Mouse (Mus musculus) hindbrain, embryonic 11.5 days (tissue): Measurements from ENCODE around the gene Serpinb1a. TPM values are rescaled to one million over a fixed set of nuclear protein-coding genes. Genes with fewer than 3 reads are reported as not detected.

Experiments
- ATAC-seq: fragments of 200-750 bp; cut with Nextera tagmentation; 2 replicates; pipeline ENCODE4 v1.8.0; 2017; ENCODE audit warnings: mild to moderate bottlenecking, moderate TSS enrichment, moderate library complexity; ENCODE audit not compliant: low FRiP score
- DNase-seq: peaks from one replicate; pipeline ENCODE4 v3.0.0-alpha.2; 2015; ENCODE audit warnings: low spot score
- H3K27ac ChIP-seq: fragments of 300-500 bp; sonication (generic); 2 replicates; pipeline ENCODE4 v1.5.1; 2014; ENCODE audit warnings: mild to moderate bottlenecking, low read depth, low read length
- H3K27me3 ChIP-seq: fragments of 300-500 bp; sonication (generic); 2 replicates; pipeline ENCODE4 v1.6.1; 2014; ENCODE audit warnings: mild to moderate bottlenecking, low read length, moderate library complexity, mixed read lengths; ENCODE audit not compliant: control insufficient read depth, insufficient read depth
- H3K36me3 ChIP-seq: fragments of 300-500 bp; sonication (generic); 2 replicates; pipeline ENCODE4 v1.6.1; 2014; ENCODE audit warnings: mild to moderate bottlenecking, low read length, moderate library complexity, mixed read lengths; ENCODE audit not compliant: control insufficient read depth, insufficient read depth
- H3K4me1 ChIP-seq: fragments of 300-500 bp; sonication (generic); replicated peaks from 2 replicates; pipeline ENCODE4 v1.6.1; 2014; ENCODE audit warnings: low read length, mixed read lengths; ENCODE audit not compliant: control insufficient read depth, insufficient read depth
- H3K4me2 ChIP-seq: fragments of 300-500 bp; sonication (generic); replicated peaks from 2 replicates; pipeline ENCODE4 v1.6.1; 2014; ENCODE audit warnings: mild to moderate bottlenecking, low read depth, low read length
- H3K4me3 ChIP-seq: fragments of 300-500 bp; sonication (generic); 2 replicates; pipeline ENCODE4 v1.5.1; 2014; ENCODE audit warnings: low read depth, low read length
- H3K9ac ChIP-seq: fragments of 300-500 bp; sonication (generic); 2 replicates; pipeline ENCODE4 v1.6.1; 2014; ENCODE audit warnings: low read depth, low read length
- H3K9me3 ChIP-seq: fragments of 300-500 bp; sonication (generic); 2 replicates; pipeline ENCODE4 v1.6.1; 2016; ENCODE audit warnings: low read length; ENCODE audit not compliant: control insufficient read depth
- WGBS: fragments of 180-500 bp; shearing (Covaris S2); extraction: QIAGEN DNeasy Blood & Tissue Kit; methylation state at CpG from one replicate; pipeline ENCODE4 v1.1.7; 2014; 5-methylcytosine and 5-hydroxymethylcytosine counted together
- polyA plus RNA-seq: library from polyadenylated mRNA; unstranded; fragments of >200 nt; fragmentation: Nextera tagmentation; extraction: Ambion mirVana; gene quantifications from 2 replicates; pipeline ENCODE4 v1.2.1, GENCODE M21; 2014

Serpinb1a gene
- polyA plus RNA-seq, 1 experiment from 2014 or later, result not detected

- Histone ChIP-seq H3K4me1 (no peaks in the 10 kb centered on the region), H3K4me3 (no peak overlapping the region), H3K27ac (no peak overlapping the region), H3K27me3 (no peaks in the 10 kb centered on the region), H3K4me2 (no peak overlapping the region), H3K9me3 (no peaks in the 10 kb centered on the region), H3K36me3 (0 out of 2 replicates have a peak, but pooled peaks cover 3% of the 10 kb centered on the region), H3K9ac (no peak overlapping the region)
- DNase-seq (no peak), ATAC-seq (no peak)
- WGBS, result 90% methylated on average over 5 of the region's 5 CpGs
Observed at GRCm38 (mm10) chr13:32819926-32820325, 31.1 kb downstream of the Serpinb1a start.

GRCm38 (mm10) chr13:32819241-32819640, 31.7 kb downstream of the Serpinb1a start:
- Histone ChIP-seq H3K27ac (no peak overlapping the region), H3K9ac (no peak overlapping the region), H3K36me3 (0 out of 2 replicates have a peak, but pooled peaks cover 3% of the 10 kb centered on the region), H3K4me3 (no peak overlapping the region), H3K4me2 (no peak overlapping the region), H3K9me3 (no peaks in the 10 kb centered on the region), H3K27me3 (no peaks in the 10 kb centered on the region), H3K4me1 (no peaks in the 10 kb centered on the region)
- 94% methylated on average over 3 of the region's 3 CpGs for WGBS
- DNase-seq (no peak), ATAC-seq (no peak)

GRCm38 (mm10) chr13:32807624-32808023, 43.4 kb downstream of the Serpinb1a start:
- DNase-seq (no peak), ATAC-seq (no peak)
- no peaks in the 10 kb centered on the region for H3K36me3 ChIP-seq
- no peak overlapping the region for H3K9ac ChIP-seq
- no peaks in the 10 kb centered on the region for H3K9me3 ChIP-seq
- 55% methylated on average over 3 of the region's 3 CpGs for whole genome bisulfite sequencing
- H3K27ac ChIP-seq, result no peak overlapping the region
- no peak overlapping the region for H3K4me3 ChIP-seq
- no peaks in the 10 kb centered on the region for H3K4me1 ChIP-seq
- H3K4me2 ChIP-seq, result no peak overlapping the region
- no peaks in the 10 kb centered on the region for H3K27me3 ChIP-seq

- Histone ChIP-seq H3K4me2 (no peak overlapping the region), H3K27ac (no peak overlapping the region), H3K4me3 (no peak overlapping the region), H3K27me3 (no peaks in the 10 kb centered on the region), H3K9me3 (no peaks in the 10 kb centered on the region), H3K4me1 (no peaks in the 10 kb centered on the region), H3K36me3 (no peaks in the 10 kb centered on the region), H3K9ac (no peak overlapping the region)
- DNase-seq (no peak), ATAC-seq (no peak)
- 90% methylated on average over 7 of the region's 7 CpGs for WGBS
Observed at GRCm38 (mm10) chr13:32806820-32807219, 44.2 kb downstream of the Serpinb1a start.

GRCm38 (mm10) chr13:32803701-32804345, 47.2 kb downstream of the Serpinb1a start:
- Histone ChIP-seq H3K4me1 (no peaks in the 10 kb centered on the region), H3K9ac (no peak overlapping the region), H3K4me3 (peak overlapping the region; percentile 79; the same call in 1 of the 2 replicates), H3K27me3 (no peaks in the 10 kb centered on the region), H3K9me3 (no peaks in the 10 kb centered on the region), H3K27ac (no peak overlapping the region), H3K36me3 (no peaks in the 10 kb centered on the region), H3K4me2 (peak overlapping the region; percentile 83)
- DNase-seq, result no peak
- 83% methylated on average over 4 of the region's 4 CpGs for WGBS
- no peak for ATAC-seq

- peak within 1 kb of the TSS; percentile 83 for H3K4me2 ChIP-seq
- ATAC-seq (peak; percentile 63), DNase-seq (peak; percentile 70)
- peak within 1 kb of the TSS; percentile 60 for H3K27ac ChIP-seq
- peak within 1 kb of the TSS; percentile 79 for H3K4me3 ChIP-seq
- no peaks in the 10 kb centered on the region for H3K4me1 ChIP-seq
- no peaks in the 10 kb centered on the region for H3K27me3 ChIP-seq
- H3K36me3 ChIP-seq, result no peaks in the 10 kb centered on the region
- no peaks in the 10 kb centered on the region for H3K9me3 ChIP-seq
- WGBS, result under 1% methylated on average over 89 of the region's 95 CpGs
- H3K9ac ChIP-seq, result peak within 1 kb of the TSS; percentile 78
Observed at GRCm38 (mm10) chr13:32802259-32803081, 48.5 kb downstream of the Serpinb1a start, which contains the start of gene D930007J09Rik. D930007J09Rik (minus strand) TSS chr13:32802849.

- peak within 1 kb of the TSS; percentile 83 for H3K4me2 ChIP-seq
- peak; percentile 99 for DNase-seq
- H3K4me1 ChIP-seq, result no peaks in the 10 kb centered on the region
- H3K4me3 ChIP-seq, result peak within 1 kb of the TSS; percentile 79
- no peaks in the 10 kb centered on the region for H3K27me3 ChIP-seq
- H3K36me3 ChIP-seq, result no peaks in the 10 kb centered on the region
- WGBS, result 0% methylated on average over 34 of the region's 51 CpGs
- ATAC-seq, result peak; percentile 98
- peak within 1 kb of the TSS; percentile 60 for H3K27ac ChIP-seq
- H3K9ac ChIP-seq, result peak within 1 kb of the TSS; percentile 78
- H3K9me3 ChIP-seq, result no peaks in the 10 kb centered on the region
Observed at GRCm38 (mm10) chr13:32801693-32802221, 49.2 kb downstream of the Serpinb1a start, which contains the start of gene Wrnip1. Wrnip1 (plus strand) TSS chr13:32802038.

- Histone ChIP-seq H3K4me1 (no peaks in the 10 kb centered on the region), H3K27ac (no peak overlapping the region), H3K4me3 (no peak overlapping the region), H3K4me2 (no peak overlapping the region), H3K9me3 (no peaks in the 10 kb centered on the region), H3K36me3 (no peaks in the 10 kb centered on the region), H3K9ac (peak overlapping the region; percentile 59; the same call in 1 of the 2 replicates), H3K27me3 (no peaks in the 10 kb centered on the region)
- no peak for ATAC-seq
- DNase-seq, result no peak
Observed at GRCm38 (mm10) chr13:32800859-32801258, 50.1 kb downstream of the Serpinb1a start.
